Mouse (Mus musculus) lung, embryonic 16.5 days (tissue): ENCODE measurements at regions not wholly inside any gene's neighbourhood (a gene's known extent, or its start where the extent isn't known, plus 50 kb on each side); places are given as distances from the start of the nearest gene placed in this dataset.
A peak's percentile ranks its signal among the peaks of the same experiment; 100 is the strongest.

ENCODE experiments used
- ATAC-seq: fragments of 200-750 bp; cut with Nextera tagmentation; 2 replicates; pipeline ENCODE4 v1.8.0; 2017; ENCODE audit warnings: low read depth, mild to moderate bottlenecking, moderate library complexity
- H3K27ac ChIP-seq: fragments of 300-500 bp; sonication (generic); 2 replicates; pipeline ENCODE4 v1.5.1; 2014; ENCODE audit warnings: mild to moderate bottlenecking, control low read depth, low read length
- H3K27me3 ChIP-seq: fragments of 300-500 bp; sonication (generic); 2 replicates; pipeline ENCODE4 v1.6.1; 2014; ENCODE audit warnings: low read depth, low read length, mixed read lengths; ENCODE audit not compliant: control insufficient read depth, insufficient read depth
- H3K36me3 ChIP-seq: fragments of 300-500 bp; sonication (generic); 2 replicates; pipeline ENCODE4 v1.6.1; 2014; ENCODE audit warnings: low read length; ENCODE audit not compliant: control insufficient read depth, insufficient read depth
- H3K4me1 ChIP-seq: fragments of 300-500 bp; sonication (generic); replicated peaks from 2 replicates; pipeline ENCODE4 v1.6.1; 2014; ENCODE audit warnings: low read length, mixed read lengths; ENCODE audit not compliant: control insufficient read depth, insufficient read depth
- H3K4me2 ChIP-seq: fragments of 300-500 bp; sonication (generic); 2 replicates; pipeline ENCODE4 v1.6.1; 2014; ENCODE audit warnings: low read depth, low read length, control low read depth
- H3K4me3 ChIP-seq: fragments of 300-500 bp; sonication (generic); 2 replicates; pipeline ENCODE4 v1.5.1; 2014; ENCODE audit warnings: mild to moderate bottlenecking, low read length, control low read depth
- H3K9ac ChIP-seq: fragments of 300-500 bp; sonication (generic); 2 replicates; pipeline ENCODE4 v1.6.1; 2014; ENCODE audit warnings: low read length, control low read depth
- H3K9me3 ChIP-seq: fragments of 300-500 bp; sonication (generic); 2 replicates; pipeline ENCODE4 v1.6.1; 2016; ENCODE audit warnings: low read length; ENCODE audit not compliant: control insufficient read depth
- WGBS: fragments of 180-500 bp; shearing (Covaris S2); extraction: QIAGEN DNeasy Blood & Tissue Kit; methylation state at CpG from one replicate; pipeline ENCODE4 v1.1.7; 2014; 5-methylcytosine and 5-hydroxymethylcytosine counted together

- H3K36me3 ChIP-seq, result no peaks in the 10 kb centered on the region
- no peaks in the 10 kb centered on the region for H3K27me3 ChIP-seq
- H3K4me1 ChIP-seq, result no peaks in the 10 kb centered on the region
- H3K27ac ChIP-seq, result no peak overlapping the region
- 0 out of 2 replicates have a peak, but pooled peaks have one; percentile 43 for ATAC-seq
- 74% methylated on average over 5 of the region's 5 CpGs for WGBS
- no peak overlapping the region for H3K4me3 ChIP-seq
- H3K9me3 ChIP-seq, result no peaks in the 10 kb centered on the region
- H3K9ac ChIP-seq, result no peak overlapping the region
- H3K4me2 ChIP-seq, result no peak overlapping the region
Measured at GRCm38 (mm10) chr13:38281712-38282111, 63.2 kb upstream of the Bmp6 start.

GRCm38 (mm10) chr13:38287960-38288359 is 56.9 kb upstream of the Bmp6 start:
- Histone ChIP-seq H3K9me3 (no peaks in the 10 kb centered on the region), H3K4me1 (peaks cover 8% of the 10 kb centered on the region; the same call in 1 of the 2 replicates), H3K4me3 (no peak overlapping the region), H3K9ac (no peak overlapping the region), H3K4me2 (no peak overlapping the region), H3K27ac (no peak overlapping the region), H3K27me3 (no peaks in the 10 kb centered on the region), H3K36me3 (no peaks in the 10 kb centered on the region)
- WGBS, result 63% methylated on average over 3 of the region's 3 CpGs
- no peak for ATAC-seq

- no peaks in the 10 kb centered on the region for H3K9me3 ChIP-seq
- 83% methylated on average over 14 of the region's 14 CpGs for WGBS
- no peak for ATAC-seq
- H3K4me2 ChIP-seq, result no peak overlapping the region
- no peak overlapping the region for H3K4me3 ChIP-seq
- H3K9ac ChIP-seq, result no peak overlapping the region
- no peaks in the 10 kb centered on the region for H3K27me3 ChIP-seq
- H3K27ac ChIP-seq, result no peak overlapping the region
- H3K36me3 ChIP-seq, result no peaks in the 10 kb centered on the region
- peaks cover 8% of the 10 kb centered on the region; the same call in 1 of the 2 replicates for H3K4me1 ChIP-seq
Measured at GRCm38 (mm10) chr13:38288572-38289440, 56.1 kb upstream of the Bmp6 start.

GRCm38 (mm10) chr13:38290287-38290941 is 54.5 kb upstream of the Bmp6 start:
- WGBS, result 28% methylated on average over 20 of the region's 21 CpGs
- peak; percentile 83 for ATAC-seq
- Histone ChIP-seq H3K9ac (0 out of 2 replicates have a peak overlapping the region, but pooled peaks have one; percentile 17), H3K4me3 (no peak overlapping the region), H3K4me1 (peaks cover 8% of the 10 kb centered on the region; the same call in 1 of the 2 replicates), H3K27me3 (no peaks in the 10 kb centered on the region), H3K4me2 (peak overlapping the region; percentile 21), H3K27ac (no peak overlapping the region), H3K36me3 (no peaks in the 10 kb centered on the region), H3K9me3 (no peaks in the 10 kb centered on the region)

GRCm38 (mm10) chr13:38291487-38291886 is 53.4 kb upstream of the Bmp6 start:
- H3K4me3 ChIP-seq, result no peak overlapping the region
- 76% methylated on average over 4 of the region's 4 CpGs for WGBS
- H3K27me3 ChIP-seq, result no peaks in the 10 kb centered on the region
- H3K36me3 ChIP-seq, result no peaks in the 10 kb centered on the region
- no peak overlapping the region for H3K9ac ChIP-seq
- ATAC-seq, result no peak
- H3K9me3 ChIP-seq, result no peaks in the 10 kb centered on the region
- H3K4me2 ChIP-seq, result no peak overlapping the region
- H3K4me1 ChIP-seq, result peaks cover 8% of the 10 kb centered on the region; the same call in 1 of the 2 replicates
- H3K27ac ChIP-seq, result no peak overlapping the region
